Mouse (Mus musculus): ENCODE measurements around the gene Sh3bp5. TPM values are rescaled to one million over a fixed set of nuclear protein-coding genes. Genes with fewer than 3 reads are reported as not detected.
A peak's percentile ranks its signal among the peaks of the same experiment; 100 is the strongest.

The Sh3bp5 gene
- total RNA-seq, 2 experiments from 2014 or later = 50.8 to 56.6 TPM

DNA sequence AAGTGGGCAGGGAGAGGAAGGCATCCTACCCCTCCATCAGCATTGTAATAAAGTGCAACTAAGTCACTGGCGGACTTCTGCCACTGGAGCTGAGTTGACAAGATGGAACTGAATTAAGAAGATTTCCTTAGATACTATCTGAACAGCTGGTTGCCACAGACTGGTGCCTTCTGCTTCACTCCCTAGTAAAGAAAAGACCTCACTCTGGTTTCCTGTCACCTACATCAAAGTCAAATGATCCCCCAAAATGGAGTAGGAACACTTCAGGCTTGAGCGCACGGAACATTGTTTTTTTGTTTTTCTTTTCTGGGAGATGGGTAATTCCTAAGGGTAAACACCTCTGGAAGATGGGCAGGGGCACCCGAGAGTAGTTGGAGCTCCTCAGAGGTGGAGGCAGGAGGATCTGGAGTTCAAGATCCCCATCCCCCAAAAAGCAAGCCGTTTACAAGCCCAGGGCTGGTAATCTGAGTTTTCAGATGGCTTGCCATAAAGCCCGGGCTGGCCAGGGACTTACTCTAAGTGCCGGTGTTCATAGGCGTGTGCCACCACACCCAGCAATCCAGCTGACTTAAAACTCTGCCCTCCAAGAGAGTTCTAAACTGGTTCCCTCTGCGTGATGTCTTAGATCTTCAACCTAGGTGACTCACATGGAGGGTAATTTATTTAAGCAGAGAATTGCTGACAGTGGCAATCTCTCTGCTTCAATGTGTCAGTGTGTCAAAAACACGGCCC, 21.5 kb downstream of the Sh3bp5 start:
- DNase-seq = no peak

DNA sequence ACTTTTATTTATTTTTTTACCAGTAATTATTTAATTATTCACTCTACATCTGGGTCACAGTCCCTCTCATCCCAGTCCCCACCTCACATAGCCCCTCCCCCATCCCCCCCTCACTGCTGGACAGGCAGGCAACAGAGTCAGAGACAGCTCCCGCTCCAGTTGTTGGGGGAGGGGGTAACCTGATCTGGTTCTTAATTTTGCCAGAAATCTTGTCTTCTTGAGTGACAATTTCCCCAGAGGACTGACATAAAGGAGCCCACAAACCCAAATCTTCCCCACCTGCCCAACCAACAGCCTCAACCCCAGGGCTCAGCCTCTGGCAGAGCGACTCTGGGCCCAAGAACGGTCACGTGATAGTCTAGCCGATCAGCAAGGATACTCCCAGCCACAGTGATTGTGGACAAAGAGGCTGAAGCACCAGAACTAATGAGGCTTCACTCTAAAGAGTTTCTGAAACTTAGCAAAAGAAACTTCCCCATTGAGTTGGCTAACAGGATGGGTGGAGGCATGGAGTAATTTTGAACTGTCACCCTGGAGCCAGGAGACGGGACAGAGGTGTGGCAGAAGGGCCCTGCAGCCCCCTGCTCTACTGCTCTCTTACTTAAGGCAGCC, 22.3 kb downstream of the Sh3bp5 start:
- intact Hi-C loops (cut with DNase I; ENCODE audit: low total_unique reads) = no loop called here

More for the DNA sequence above, 21.5 kb downstream of the Sh3bp5 start:
- intact Hi-C loops (cut with DNase I; ENCODE audit: low total_unique reads) = no loop called here

DNA sequence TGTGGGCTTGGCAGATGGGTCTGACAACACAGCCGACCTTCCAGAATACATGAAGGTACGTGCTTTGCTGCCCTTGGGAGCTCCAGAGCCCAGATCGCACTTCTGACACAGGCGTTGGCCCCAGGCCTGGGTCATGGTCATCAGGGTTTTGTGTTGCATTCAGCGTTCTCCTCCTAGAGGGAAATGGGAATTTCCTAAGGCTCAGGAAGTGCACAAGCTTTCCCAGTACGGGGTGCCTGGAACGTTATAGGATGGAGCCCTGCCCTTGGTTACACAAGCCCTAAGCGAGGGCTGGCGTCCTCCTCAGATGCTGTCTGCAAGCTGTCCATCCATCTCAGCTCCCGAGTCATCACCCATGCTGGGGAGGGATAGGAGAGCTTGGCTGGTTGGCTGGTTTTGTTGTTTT, 23.2 kb downstream of the Sh3bp5 start:
- DNase-seq = peak; percentile 59
- intact Hi-C loops (cut with DNase I; ENCODE audit: low total_unique reads) = no loop called here

More for the DNA sequence above, 22.3 kb downstream of the Sh3bp5 start:
- DNase-seq = no peak

GRCm38 (mm10) chr14:31410737-31411136, 25.1 kb downstream of the Sh3bp5 start:
- no peak for DNase-seq
- intact Hi-C loops (cut with DNase I; ENCODE audit: low total_unique reads) = no loop called here

DNA sequence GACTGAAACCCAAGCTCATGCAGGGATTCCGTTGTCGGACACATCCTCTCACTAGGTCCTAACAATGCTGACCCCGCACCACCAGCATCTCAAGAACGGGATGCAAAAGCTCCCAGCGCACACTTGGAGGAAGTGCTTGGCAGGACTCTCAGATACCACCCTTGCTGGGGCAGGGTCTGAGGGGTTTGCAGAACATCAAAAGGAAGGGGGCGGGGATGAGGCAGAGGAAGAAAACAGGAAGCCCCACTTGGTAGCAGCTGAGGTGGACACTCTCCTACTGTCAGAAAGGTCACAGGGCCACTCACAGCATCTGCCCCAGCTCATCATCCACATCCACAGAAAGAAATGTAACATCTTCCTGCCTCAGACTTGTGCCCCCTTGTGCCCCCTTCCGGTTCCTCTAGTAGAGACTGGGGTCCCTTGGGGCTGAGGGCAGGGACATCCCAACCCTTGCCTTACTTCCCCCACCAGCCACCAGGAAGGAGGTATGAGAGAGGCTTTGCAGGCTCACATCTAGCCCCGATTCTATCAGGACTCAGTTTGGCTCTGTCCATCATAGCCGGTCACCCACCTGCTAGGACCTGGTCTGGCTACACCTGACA, 25.7 kb downstream of the Sh3bp5 start:
- intact Hi-C loops (cut with DNase I; ENCODE audit: low total_unique reads) = no loop called here
- DNase-seq = no peak

DNA sequence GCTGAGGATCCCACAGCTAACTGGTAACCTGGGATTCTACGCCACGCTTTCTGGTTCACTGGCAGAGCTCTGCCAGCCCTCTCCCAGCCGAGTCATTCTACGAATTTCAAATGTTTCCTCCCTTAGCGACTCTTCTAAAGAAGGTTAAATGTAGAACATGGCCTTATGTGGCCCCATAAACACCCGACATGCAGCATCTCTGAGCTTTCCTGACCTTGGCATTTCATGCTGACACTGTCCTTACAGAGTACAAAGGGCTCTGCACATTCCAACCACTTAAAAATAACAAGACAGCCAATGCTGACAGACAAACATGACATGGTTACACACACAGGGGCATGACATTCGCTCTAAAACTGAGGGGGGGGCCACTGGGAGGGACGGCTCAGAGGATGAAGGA, 27.2 kb downstream of the Sh3bp5 start:
- intact Hi-C loops (cut with DNase I; ENCODE audit: low total_unique reads) = no loop called here
- no peak for DNase-seq

GRCm38 (mm10) chr14:31407911-31408604, 27.8 kb downstream of the Sh3bp5 start:
- DNase-seq = no peak
- intact Hi-C loops (cut with DNase I; ENCODE audit: low total_unique reads) = no loop called here

GRCm38 (mm10) chr14:31407208-31407607, 28.7 kb downstream of the Sh3bp5 start:
- intact Hi-C loops (cut with DNase I; ENCODE audit: low total_unique reads) = no loop called here
- DNase-seq = no peak

DNA sequence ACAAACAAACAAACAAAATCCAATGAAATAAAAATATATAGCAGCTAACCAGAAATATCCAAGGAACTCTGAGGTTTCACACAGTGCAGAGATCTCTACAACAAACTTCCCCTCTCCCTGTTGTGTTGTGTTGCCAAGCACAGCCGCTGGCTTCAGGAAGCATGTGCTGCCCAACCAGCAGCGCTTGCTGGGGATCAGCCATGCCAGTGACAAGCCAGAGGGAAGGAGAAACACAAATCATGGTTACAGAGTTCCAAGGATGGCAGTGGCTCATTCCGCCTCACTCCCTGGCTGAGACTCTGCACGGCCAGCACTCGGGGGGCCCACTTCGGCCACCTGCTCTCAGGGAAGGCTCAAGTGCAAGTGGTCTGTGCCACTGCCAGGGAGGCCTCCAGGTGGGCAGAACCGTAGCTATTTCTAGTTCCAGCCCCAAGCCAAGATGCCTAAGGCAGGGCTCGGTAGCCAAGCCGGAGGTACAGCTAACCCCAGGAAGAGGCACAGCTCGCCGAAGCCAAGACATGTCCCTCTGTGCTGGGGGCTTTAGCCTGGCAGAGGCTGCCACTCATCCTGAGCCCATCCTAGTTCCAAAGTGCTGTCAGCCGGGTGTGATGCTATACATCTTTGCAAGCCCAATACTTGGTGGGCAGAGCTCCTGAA, 29.6 kb downstream of the Sh3bp5 start:
- intact Hi-C loops (cut with DNase I; ENCODE audit: low total_unique reads) = no loop called here
- DNase-seq = peak; percentile 57

DNA sequence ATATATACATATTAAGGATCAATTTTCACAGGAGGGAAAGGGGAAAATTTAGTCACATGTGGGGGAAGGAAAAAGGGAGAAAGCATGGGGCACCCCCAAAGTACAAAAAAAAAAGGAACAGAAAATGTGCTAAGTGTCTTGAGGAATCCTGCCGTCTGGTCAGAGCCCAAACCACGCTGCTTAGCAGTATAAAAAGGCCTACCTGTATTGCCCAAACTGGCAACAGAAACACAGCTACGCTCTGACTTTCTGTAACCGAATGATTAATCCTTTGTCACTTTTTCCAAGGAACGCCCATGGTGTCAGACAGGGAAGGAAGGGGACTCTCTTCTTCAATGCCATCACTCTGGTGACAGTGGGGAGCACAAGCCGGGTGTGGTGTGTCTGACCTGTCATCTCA, 30.2 kb downstream of the Sh3bp5 start:
- intact Hi-C loops (cut with DNase I; ENCODE audit: low total_unique reads) = no loop called here
- DNase-seq = no peak

DNA sequence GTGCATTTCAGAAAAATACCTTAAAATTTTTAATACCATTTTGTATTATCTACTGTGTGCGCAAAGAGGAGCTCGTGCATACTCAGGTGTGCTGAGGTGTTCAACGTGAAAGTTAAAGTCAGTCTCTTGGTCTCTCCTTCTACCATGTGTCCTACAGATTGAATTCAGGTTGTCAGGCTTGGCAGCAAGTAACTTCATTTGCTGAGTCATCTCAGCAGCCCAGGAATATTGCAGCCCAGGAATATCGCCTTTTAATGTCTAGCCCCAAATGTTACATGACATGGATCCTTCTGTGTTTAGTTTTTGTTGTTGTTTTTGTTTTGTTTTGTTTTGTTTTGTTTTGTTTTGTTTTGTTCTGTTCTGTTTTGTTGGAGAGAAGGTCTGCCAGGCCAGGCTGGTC, 31.2 kb downstream of the Sh3bp5 start:
- intact Hi-C loops (cut with DNase I; ENCODE audit: low total_unique reads) = no loop called here
- no peak for DNase-seq

GRCm38 (mm10) chr14:31403995-31404394, 31.9 kb downstream of the Sh3bp5 start:
- intact Hi-C loops (cut with DNase I; ENCODE audit: low total_unique reads) = no loop called here

GRCm38 (mm10) chr14:31403556-31403955, 32.3 kb downstream of the Sh3bp5 start:
- intact Hi-C loops (cut with DNase I; ENCODE audit: low total_unique reads) = no loop called here
- DNase-seq = no peak

More at GRCm38 (mm10) chr14:31403995-31404394, 31.9 kb downstream of the Sh3bp5 start:
- no peak for DNase-seq

DNA sequence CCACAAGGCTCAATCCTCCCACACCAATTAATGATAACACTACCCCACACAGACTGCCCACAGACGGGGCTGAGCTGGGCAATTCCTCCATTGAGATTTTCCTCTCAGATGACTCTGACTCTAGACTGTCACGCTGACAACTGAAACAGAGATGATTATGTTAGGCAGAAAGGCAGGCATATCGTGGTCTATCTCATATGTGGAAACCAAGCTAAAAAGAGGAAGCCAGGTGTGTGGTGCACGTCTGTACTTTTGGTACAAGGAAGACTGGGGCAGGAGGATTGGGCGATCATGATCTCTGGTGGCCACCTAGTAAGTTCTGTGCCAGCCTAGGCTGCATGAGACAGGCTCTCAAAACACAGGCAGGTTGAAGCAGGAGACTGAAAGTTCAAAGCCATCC, 33.2 kb downstream of the Sh3bp5 start:
- DNase-seq = no peak
- intact Hi-C loops (cut with DNase I; ENCODE audit: low total_unique reads) = no loop called here

GRCm38 (mm10) chr14:31401918-31402427, 33.9 kb downstream of the Sh3bp5 start:
- intact Hi-C loops (cut with DNase I; ENCODE audit: low total_unique reads) = no loop called here
- no peak for DNase-seq

- DNase-seq = no peak
- intact Hi-C loops (cut with DNase I; ENCODE audit: low total_unique reads) = no loop called here
These were observed 35.0 kb downstream of the Sh3bp5 start for GRCm38 (mm10) chr14:31400896-31401295.

DNA sequence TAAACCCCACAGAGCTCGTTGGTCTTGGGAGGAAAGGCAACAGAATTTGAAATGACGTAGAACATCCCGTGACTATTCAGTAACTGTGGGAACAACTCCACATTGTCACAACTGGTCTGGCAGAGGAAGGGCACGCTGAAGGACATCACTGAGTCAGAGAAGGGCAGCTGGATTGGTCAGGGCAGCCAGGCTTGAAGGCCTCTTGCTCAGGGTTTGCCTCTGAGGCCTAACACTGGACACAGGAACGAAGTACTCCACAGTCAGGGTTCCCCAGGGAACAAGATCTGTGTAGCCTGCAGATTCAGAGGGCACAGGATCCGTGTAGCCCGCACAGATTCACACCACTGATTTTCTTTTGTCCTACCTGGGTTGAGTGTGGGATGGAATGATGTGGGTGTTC, 35.6 kb downstream of the Sh3bp5 start:
- DNase-seq = no peak
- intact Hi-C loops (cut with DNase I; ENCODE audit: low total_unique reads) = no loop called here

GRCm38 (mm10) chr14:31399271-31399670, 36.6 kb downstream of the Sh3bp5 start:
- no peak for DNase-seq
- intact Hi-C loops (cut with DNase I; ENCODE audit: low total_unique reads) = no loop called here

- intact Hi-C loops (cut with DNase I; ENCODE audit: low total_unique reads) = no loop called here
- DNase-seq = no peak
These were observed 37.1 kb downstream of the Sh3bp5 start for GRCm38 (mm10) chr14:31398819-31399218.

All from gastrocnemius, postnatal 14 days (tissue).